Mouse (Mus musculus): Measurements from ENCODE around the gene Ift27. TPM values are rescaled to one million over a fixed set of nuclear protein-coding genes. Genes with fewer than 3 reads are reported as not detected.

Ift27 gene
- polyA plus RNA-seq, 1 experiment from 2014 or later: 120 TPM

- Histone ChIP-seq H3K4me2 (replicated peaks) (no peak overlapping the region), H3K36me3 (no peaks in the 10 kb centered on the region), H3K27ac (replicated peaks) (no peak overlapping the region), H3K9me3 (no peaks in the 10 kb centered on the region), H3K27me3 (peaks cover 11% of the 10 kb centered on the region), H3K4me1 (peaks cover 8% of the 10 kb centered on the region), H3K4me3 (no peak overlapping the region), H3K9ac (replicated peaks) (no peak overlapping the region)
- no peak for ATAC-seq (ENCODE audit: low FRiP score, low read depth)
- WGBS: 78% methylated on average over 5 of the region's 5 CpGs
These were observed 13.0 kb upstream of the Ift27 start for GRCm38 (mm10) chr15:78186906-78187305.

GRCm38 (mm10) chr15:78185609-78186008 is 11.7 kb upstream of the Ift27 start:
- Histone ChIP-seq H3K9me3 (no peaks in the 10 kb centered on the region), H3K4me3 (no peak overlapping the region), H3K4me1 (peaks cover 19% of the 10 kb centered on the region), H3K27ac (replicated peaks) (no peak overlapping the region), H3K27me3 (peaks cover 11% of the 10 kb centered on the region), H3K4me2 (replicated peaks) (no peak overlapping the region), H3K9ac (replicated peaks) (no peak overlapping the region), H3K36me3 (no peaks in the 10 kb centered on the region)
- no peak for ATAC-seq (ENCODE audit: low FRiP score, low read depth)
- 88% methylated on average over 4 of the region's 4 CpGs for WGBS

GRCm38 (mm10) chr15:78184855-78185254 is 10.9 kb upstream of the Ift27 start:
- H3K4me2 ChIP-seq (replicated peaks): peak overlapping the region; percentile 18
- H3K36me3 ChIP-seq: no peaks in the 10 kb centered on the region
- no peaks in the 10 kb centered on the region for H3K9me3 ChIP-seq
- 5% methylated on average over 10 of the region's 10 CpGs for WGBS
- ATAC-seq (ENCODE audit: low FRiP score, low read depth): peak; percentile 90
- H3K9ac ChIP-seq (replicated peaks): no peak overlapping the region
- H3K4me1 ChIP-seq: peaks cover 19% of the 10 kb centered on the region
- no peak overlapping the region for H3K4me3 ChIP-seq
- H3K27ac ChIP-seq (replicated peaks): no peak overlapping the region
- peaks cover 11% of the 10 kb centered on the region for H3K27me3 ChIP-seq

- no peak overlapping the region for H3K4me3 ChIP-seq
- H3K4me2 ChIP-seq (replicated peaks): 0 out of 2 replicates have a peak overlapping the region, but pooled peaks have one; percentile 15
- H3K27me3 ChIP-seq: peaks cover 11% of the 10 kb centered on the region
- no peaks in the 10 kb centered on the region for H3K36me3 ChIP-seq
- H3K9me3 ChIP-seq: no peaks in the 10 kb centered on the region
- peak; percentile 44; the same call in 1 of the 2 replicates for ATAC-seq (ENCODE audit: low FRiP score, low read depth)
- no peak overlapping the region for H3K9ac ChIP-seq (replicated peaks)
- H3K4me1 ChIP-seq: peaks cover 32% of the 10 kb centered on the region
- H3K27ac ChIP-seq (replicated peaks): peak overlapping the region; percentile 65
- 28% methylated on average over 8 of the region's 8 CpGs for WGBS
These were observed 7.9 kb upstream of the Ift27 start for GRCm38 (mm10) chr15:78181701-78182405.

- no peak overlapping the region for H3K4me3 ChIP-seq
- H3K27ac ChIP-seq (replicated peaks): no peak overlapping the region
- no peak overlapping the region for H3K9ac ChIP-seq (replicated peaks)
- no peak for ATAC-seq (ENCODE audit: low FRiP score, low read depth)
- no peak overlapping the region for H3K4me2 ChIP-seq (replicated peaks)
- peaks cover 37% of the 10 kb centered on the region for H3K4me1 ChIP-seq
- H3K9me3 ChIP-seq: no peaks in the 10 kb centered on the region
- H3K27me3 ChIP-seq: peaks cover 11% of the 10 kb centered on the region
- H3K36me3 ChIP-seq: no peaks in the 10 kb centered on the region
- WGBS: 73% methylated on average over 3 of the region's 3 CpGs
These were observed 5.9 kb upstream of the Ift27 start for GRCm38 (mm10) chr15:78179775-78180174.

- no peak overlapping the region for H3K9ac ChIP-seq (replicated peaks)
- no peaks in the 10 kb centered on the region for H3K9me3 ChIP-seq
- peaks cover 2% of the 10 kb centered on the region for H3K27me3 ChIP-seq
- ATAC-seq (ENCODE audit: low FRiP score, low read depth): no peak
- 7% methylated on average over 9 of the region's 9 CpGs for WGBS
- no peak overlapping the region for H3K4me3 ChIP-seq
- no peaks in the 10 kb centered on the region for H3K36me3 ChIP-seq
- peak overlapping the region; percentile 26; the same call in 1 of the 2 replicates for H3K4me2 ChIP-seq (replicated peaks)
- peak overlapping the region; percentile 16; the same call in 1 of the 2 replicates for H3K27ac ChIP-seq (replicated peaks)
- peaks cover 39% of the 10 kb centered on the region for H3K4me1 ChIP-seq
These were observed 4.5 kb upstream of the Ift27 start for GRCm38 (mm10) chr15:78178397-78178796.

- Histone ChIP-seq H3K4me3 (no peak overlapping the region), H3K27ac (replicated peaks) (0 out of 2 replicates have a peak overlapping the region, but pooled peaks have one; percentile 16), H3K36me3 (no peaks in the 10 kb centered on the region), H3K4me2 (replicated peaks) (no peak overlapping the region), H3K4me1 (peaks cover 45% of the 10 kb centered on the region), H3K9ac (replicated peaks) (no peak overlapping the region), H3K27me3 (no peaks in the 10 kb centered on the region), H3K9me3 (no peaks in the 10 kb centered on the region)
- 67% methylated on average over 10 of the region's 10 CpGs for WGBS
- no peak for ATAC-seq (ENCODE audit: low FRiP score, low read depth)
These were observed 3.4 kb upstream of the Ift27 start for GRCm38 (mm10) chr15:78177257-78177656.

GRCm38 (mm10) chr15:78174887-78175245 is 959 bp upstream of the Ift27 start:
- ATAC-seq (ENCODE audit: low FRiP score, low read depth): no peak
- Histone ChIP-seq H3K9ac (replicated peaks) (peak overlapping the region; percentile 54), H3K4me2 (replicated peaks) (peak overlapping the region; percentile 56), H3K27ac (replicated peaks) (peak overlapping the region; percentile 73), H3K9me3 (no peaks in the 10 kb centered on the region), H3K4me1 (peaks cover 39% of the 10 kb centered on the region), H3K36me3 (no peaks in the 10 kb centered on the region), H3K27me3 (no peaks in the 10 kb centered on the region), H3K4me3 (peak overlapping the region; percentile 44)
- 73% methylated on average over 6 of the region's 6 CpGs for WGBS

- Histone ChIP-seq H3K4me3 (peak overlapping the region; percentile 67), H3K4me2 (replicated peaks) (peak overlapping the region; percentile 84), H3K4me1 (peaks cover 33% of the 10 kb centered on the region), H3K9ac (replicated peaks) (peak overlapping the region; percentile 74), H3K9me3 (no peaks in the 10 kb centered on the region), H3K27me3 (no peaks in the 10 kb centered on the region), H3K36me3 (no peaks in the 10 kb centered on the region), H3K27ac (replicated peaks) (no peak overlapping the region)
- 26% methylated on average over 26 of the region's 26 CpGs for WGBS
- ATAC-seq (ENCODE audit: low FRiP score, low read depth): no peak; the same call in 1 of the 2 replicates
These were observed 749 bp downstream of the Ift27 start for GRCm38 (mm10) chr15:78172899-78173817.

- H3K9me3 ChIP-seq: no peaks in the 10 kb centered on the region
- H3K4me3 ChIP-seq: peak overlapping the region; percentile 67
- peak overlapping the region; percentile 74; the same call in 1 of the 2 replicates for H3K9ac ChIP-seq (replicated peaks)
- WGBS: 76% methylated on average over 11 of the region's 11 CpGs
- peak overlapping the region; percentile 84 for H3K4me2 ChIP-seq (replicated peaks)
- no peak overlapping the region for H3K27ac ChIP-seq (replicated peaks)
- no peaks in the 10 kb centered on the region for H3K27me3 ChIP-seq
- H3K36me3 ChIP-seq: peaks cover 7% of the 10 kb centered on the region
- ATAC-seq (ENCODE audit: low FRiP score, low read depth): no peak
- H3K4me1 ChIP-seq: peaks cover 26% of the 10 kb centered on the region
These were observed 1.5 kb downstream of the Ift27 start for GRCm38 (mm10) chr15:78172256-78172898.

- H3K4me1 ChIP-seq: peaks cover 26% of the 10 kb centered on the region
- no peak for ATAC-seq (ENCODE audit: low FRiP score, low read depth)
- no peak overlapping the region for H3K9ac ChIP-seq (replicated peaks)
- no peak overlapping the region for H3K4me2 ChIP-seq (replicated peaks)
- 93% methylated on average over 10 of the region's 10 CpGs for WGBS
- H3K4me3 ChIP-seq: no peak overlapping the region
- H3K27me3 ChIP-seq: no peaks in the 10 kb centered on the region
- peaks cover 14% of the 10 kb centered on the region for H3K36me3 ChIP-seq
- no peaks in the 10 kb centered on the region for H3K9me3 ChIP-seq
- no peak overlapping the region for H3K27ac ChIP-seq (replicated peaks)
These were observed 2.3 kb downstream of the Ift27 start for GRCm38 (mm10) chr15:78171651-78172050.

Measured in midbrain, embryonic 12.5 days (tissue).